Comparison of ENCODE assay signal across 8 mouse cellular contexts in the genomic region with DNA sequence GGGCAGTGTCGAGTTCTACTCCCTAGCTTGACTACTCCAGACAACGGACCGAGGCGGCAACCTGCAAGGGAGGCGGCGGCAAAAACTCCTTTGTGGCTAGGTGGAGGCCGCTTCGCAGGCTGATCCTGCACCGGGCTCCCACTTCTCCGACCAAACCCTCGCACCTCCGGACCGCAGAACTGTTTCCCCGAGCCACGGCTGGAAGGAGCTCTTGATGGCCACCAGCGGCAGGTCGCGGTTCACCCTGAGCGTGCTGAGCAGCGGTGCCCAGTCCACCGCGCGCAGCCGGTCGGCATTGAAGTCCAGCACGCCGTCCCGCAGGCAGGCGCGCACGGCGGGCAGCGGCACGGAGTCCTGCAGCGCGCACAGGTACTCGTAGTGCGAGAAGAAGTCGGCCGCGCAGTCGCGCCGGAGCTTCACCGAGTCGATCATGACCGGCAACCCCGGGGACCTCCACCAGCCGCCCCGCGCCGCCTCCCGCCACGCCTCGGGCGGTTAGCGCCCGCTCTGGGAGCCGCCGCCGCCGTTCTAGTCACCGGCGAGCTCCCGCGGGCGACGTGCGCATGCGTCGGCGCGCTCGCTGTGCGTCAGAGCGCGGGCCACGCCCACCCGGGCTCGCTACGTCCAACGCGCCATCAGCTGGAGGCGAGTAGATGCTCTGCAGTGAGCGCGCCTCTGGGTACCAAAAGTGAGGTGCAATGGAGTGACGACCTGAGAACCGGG. TPM values are rescaled to one million over a fixed set of nuclear protein-coding genes. Genes with fewer than 3 reads are reported as not detected.
DNase-seq lines count a peak whose midpoint lies in the region; ATAC-seq and TF ChIP-seq lines count a peak whose summit lies in the region.

A gene (minus strand): TSS at position 541 of the 723 bp plus-strand sequence.

- H3K4me2 ChIP-seq in heart, embryonic 12.5 days: peak within 1 kb of the TSS; percentile 91
- H3K4me2 ChIP-seq in kidney, postnatal 0 days (ENCODE audit: low read length): peak within 1 kb of the TSS; percentile 92
- H3K4me2 ChIP-seq in liver, embryonic 11.5 days: peak within 1 kb of the TSS; percentile 71
- H3K4me2 ChIP-seq in stomach, embryonic 14.5 days (replicated peaks; ENCODE audit: low read depth, low read length): peak within 1 kb of the TSS; percentile 77

- H3K9me3 ChIP-seq in heart, embryonic 12.5 days (replicated peaks): no peaks in the 10 kb centered on the region
- no peaks in the 10 kb centered on the region for H3K9me3 ChIP-seq in kidney, postnatal 0 days (replicated peaks; ENCODE audit: low read length)
- no peaks in the 10 kb centered on the region for H3K9me3 ChIP-seq in liver, embryonic 11.5 days (ENCODE audit: control insufficient read depth, low read length)
- H3K9me3 ChIP-seq in stomach, embryonic 14.5 days (ENCODE audit: control insufficient read depth, low read depth, low read length): no peaks in the 10 kb centered on the region

- TF ChIP-seq CTCF in kidney, postnatal 0 days (IDR thresholded peaks at IDR 0.05; ENCODE audit: low read depth): peak; percentile 15; the same call in 1 of the 2 replicates

- H3K4me1 ChIP-seq in heart, embryonic 12.5 days (replicated peaks): peaks cover 4% of the 10 kb centered on the region
- H3K4me1 ChIP-seq in kidney, postnatal 0 days (replicated peaks; ENCODE audit: insufficient read depth, low read length): no peaks in the 10 kb centered on the region
- H3K4me1 ChIP-seq in liver, embryonic 11.5 days (replicated peaks; ENCODE audit: control insufficient read depth, insufficient read depth, low read length): no peaks in the 10 kb centered on the region; the same call in none of the 2 replicates
- peaks cover 9% of the 10 kb centered on the region for H3K4me1 ChIP-seq in stomach, embryonic 14.5 days (ENCODE audit: control insufficient read depth, insufficient read depth, low read length)

- DNase-seq in B cell, adult 2 months: peak; percentile 95 to 96
- DNase-seq in brain, adult 2 months (ENCODE audit: low read depth, low spot score): peak; percentile 96
- peak; percentile 91 for DNase-seq in kidney, postnatal 0 days (ENCODE audit: low spot score)
- peak; percentile 91 for DNase-seq in liver, embryonic 11.5 days (ENCODE audit: low spot score)
- DNase-seq in naive thymus-derived CD4-positive, alpha-beta T cell, adult 2 months (ENCODE audit: low read depth): peak; percentile 95

- peaks cover 14% of the 10 kb centered on the region; the same call in 1 of the 2 replicates for H3K36me3 ChIP-seq in heart, embryonic 12.5 days
- H3K36me3 ChIP-seq in kidney, postnatal 0 days (ENCODE audit: insufficient read depth, low read length): no peaks in the 10 kb centered on the region
- H3K36me3 ChIP-seq in liver, embryonic 11.5 days (ENCODE audit: control insufficient read depth, insufficient read depth, low read length): 0 out of 2 replicates have a peak, but pooled peaks cover 4% of the 10 kb centered on the region
- H3K36me3 ChIP-seq in stomach, embryonic 14.5 days (ENCODE audit: control insufficient read depth, insufficient read depth, low read length): no peaks in the 10 kb centered on the region

- H3K27me3 ChIP-seq in heart, embryonic 12.5 days (replicated peaks): no peaks in the 10 kb centered on the region
- H3K27me3 ChIP-seq in kidney, postnatal 0 days (ENCODE audit: insufficient read depth, low read length): no peaks in the 10 kb centered on the region
- no peaks in the 10 kb centered on the region for H3K27me3 ChIP-seq in liver, embryonic 11.5 days (replicated peaks; ENCODE audit: control insufficient read depth, insufficient read depth, low read length)
- no peaks in the 10 kb centered on the region for H3K27me3 ChIP-seq in stomach, embryonic 14.5 days (ENCODE audit: control insufficient read depth, insufficient read depth, low read length)

- WGBS in heart, embryonic 12.5 days: under 1% methylated on average over 88 of the region's 88 CpGs
- under 1% methylated on average over 74 of the region's 88 CpGs for WGBS in kidney, postnatal 0 days
- WGBS in liver, embryonic 11.5 days: 0% methylated on average over 88 of the region's 88 CpGs
- WGBS in stomach, embryonic 14.5 days: under 1% methylated on average over 88 of the region's 88 CpGs

- H3K4me3 ChIP-seq in heart, embryonic 12.5 days: peak within 1 kb of the TSS; percentile 76
- H3K4me3 ChIP-seq in kidney, postnatal 0 days (replicated peaks; ENCODE audit: low read depth, low read length): peak within 1 kb of the TSS; percentile 90
- H3K4me3 ChIP-seq in liver, embryonic 11.5 days (ENCODE audit: low read depth, low read length): peak within 1 kb of the TSS; percentile 90
- peak within 1 kb of the TSS; percentile 81 for H3K4me3 ChIP-seq in stomach, embryonic 14.5 days (ENCODE audit: low read depth, low read length)

- peak within 1 kb of the TSS; percentile 87 for H3K27ac ChIP-seq in heart, embryonic 12.5 days (ENCODE audit: poor library complexity, severe bottlenecking)
- peak within 1 kb of the TSS; percentile 81 for H3K27ac ChIP-seq in kidney, postnatal 0 days
- H3K27ac ChIP-seq in liver, embryonic 11.5 days (ENCODE audit: low read depth, low read length): peak within 1 kb of the TSS; percentile 84
- peak within 1 kb of the TSS; percentile 79 for H3K27ac ChIP-seq in stomach, embryonic 14.5 days (ENCODE audit: low read length)

- peak within 1 kb of the TSS; percentile 85 for H3K9ac ChIP-seq in heart, embryonic 12.5 days
- H3K9ac ChIP-seq in kidney, postnatal 0 days (ENCODE audit: low read depth, low read length): peak within 1 kb of the TSS; percentile 80
- H3K9ac ChIP-seq in liver, embryonic 11.5 days (ENCODE audit: low read depth, low read length): peak within 1 kb of the TSS; percentile 91
- peak within 1 kb of the TSS; percentile 77 for H3K9ac ChIP-seq in stomach, embryonic 14.5 days (replicated peaks; ENCODE audit: low read depth, low read length)

- ATAC-seq in erythroblast, adult 5-6 weeks (replicated peaks; ENCODE audit: low FRiP score, poor library complexity, severe bottlenecking): peak; percentile 97
- peak; percentile 93 for ATAC-seq in heart, embryonic 12.5 days (ENCODE audit: insufficient number of reproducible peaks, low FRiP score)
- ATAC-seq in kidney, postnatal 0 days (replicated peaks; ENCODE audit: low FRiP score, low read depth): peak; percentile 92
- peak; percentile 93 for ATAC-seq in liver, embryonic 11.5 days (replicated peaks; ENCODE audit: low FRiP score)
- peak; percentile 93 for ATAC-seq in stomach, embryonic 14.5 days (ENCODE audit: insufficient number of reproducible peaks, insufficient read depth, low FRiP score, low read depth)

RNA-seq across cellular contexts. Expression of the gene that starts here (rescaled TPM):
- 2.5 and 3.1 TPM in 2 replicates for total RNA-seq in erythroblast, adult 5-6 weeks (2015; ENCODE audit: low replicate concordance)
- total RNA-seq in erythroblast, adult 5-6 weeks (2017; ENCODE audit: low replicate concordance): 2.7 and 6.1 TPM in 2 replicates
- polyA plus RNA-seq in heart, embryonic 12.5 days (2016; fragmentation: Nextera tagmentation; extraction: Ambion mirVana): 16.1 and 16.7 TPM in 2 replicates
- polyA plus RNA-seq in kidney, postnatal 0 days (2015; fragmentation: Nextera tagmentation; extraction: Ambion mirVana): 15.3 and 16.9 TPM in 2 replicates
- polyA plus RNA-seq in liver, embryonic 11.5 days (2014; fragmentation: Nextera tagmentation; extraction: Ambion mirVana): 29.0 and 30.1 TPM in 2 replicates
- polyA plus RNA-seq in stomach, embryonic 14.5 days (2014; fragmentation: Nextera tagmentation; extraction: Ambion mirVana): 25.7 and 26.1 TPM in 2 replicates

Comparison
In these comparisons a context has a peak if more than half of its experiments do, and no peak if none do; other contexts are left out.
1. Peak in every context shown above with its lines: DNase-seq, ATAC-seq, H3K4me3 ChIP-seq and H3K27ac ChIP-seq.